In the genomic region with DNA sequence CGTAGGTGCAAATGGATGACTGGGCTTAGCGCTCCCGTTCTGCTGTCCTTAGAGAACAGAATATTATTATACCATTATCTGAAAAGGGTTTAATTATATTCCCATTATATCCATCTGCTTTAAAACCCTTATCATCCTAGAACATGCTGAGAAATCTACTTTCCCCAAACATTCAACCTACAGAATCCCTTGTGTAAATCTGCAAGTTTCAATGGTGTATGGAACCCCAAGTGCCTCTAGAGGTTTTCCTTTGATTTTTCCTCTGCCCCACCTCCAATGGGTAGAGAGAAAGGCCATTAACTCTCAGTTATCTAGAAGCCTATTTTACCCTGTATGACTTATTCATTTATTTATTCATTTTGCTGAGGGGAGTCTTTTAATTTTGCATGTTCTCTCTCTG, we compare ENCODE assay signal across 25 mouse cellular contexts.
"Had no signal": no experiment of that assay in that cellular context is flagged by ENCODE, and none has a peak within 500 bp of the region (broad histone marks: within the 10 kb centered on the region; RNA-seq: fewer than 3 reads in every experiment).

No protein-coding gene starts in this region.

- H3K4me3 ChIP-seq: gastrocnemius, adult 2 months; heart, adult 2 months; heart, embryonic 13.5 days; heart, embryonic 15.5 days; hindbrain, embryonic 13.5 days; hindbrain, embryonic 15.5 days; intestine, embryonic 15.5 days; layer of hippocampus, adult 2 months; left cerebral cortex, adult 2 months; limb, embryonic 10.5 days; limb, embryonic 12.5 days had no signal

- H3K9ac ChIP-seq: heart, embryonic 13.5 days; heart, embryonic 15.5 days; hindbrain, embryonic 13.5 days; hindbrain, embryonic 15.5 days; intestine, embryonic 15.5 days; limb, embryonic 12.5 days had no signal

- H3K36me3 ChIP-seq: heart, embryonic 13.5 days; heart, embryonic 15.5 days; hindbrain, embryonic 13.5 days; hindbrain, embryonic 15.5 days; intestine, embryonic 15.5 days; limb, embryonic 10.5 days; limb, embryonic 12.5 days had no signal

- H3K27ac ChIP-seq: gastrocnemius, adult 2 months; heart, adult 2 months; heart, embryonic 13.5 days; heart, embryonic 15.5 days; hindbrain, embryonic 13.5 days; hindbrain, embryonic 15.5 days; intestine, embryonic 15.5 days; layer of hippocampus, adult 2 months; left cerebral cortex, adult 2 months; limb, embryonic 10.5 days; limb, embryonic 12.5 days had no signal

- H3K4me1 ChIP-seq: heart, embryonic 13.5 days; heart, embryonic 15.5 days; hindbrain, embryonic 13.5 days; hindbrain, embryonic 15.5 days; intestine, embryonic 15.5 days; limb, embryonic 10.5 days; limb, embryonic 12.5 days had no signal

- H3K4me2 ChIP-seq: heart, embryonic 11.5 days; heart, embryonic 13.5 days; heart, embryonic 15.5 days; hindbrain, embryonic 13.5 days; hindbrain, embryonic 15.5 days; intestine, embryonic 15.5 days; limb, embryonic 12.5 days had no signal

- ATAC-seq: inflammation-experienced regulatory T-cells, adult 6 months; intestine, embryonic 15.5 days; intestine, postnatal 0 days had no signal

- H3K27me3 ChIP-seq: heart, embryonic 13.5 days; heart, embryonic 15.5 days; hindbrain, embryonic 13.5 days; hindbrain, embryonic 15.5 days; intestine, embryonic 15.5 days; limb, embryonic 12.5 days had no signal

- DNase-seq: gastrocnemius, adult 2 months; gastrocnemius, postnatal 10 days; gastrocnemius, postnatal 36 days; heart, adult 11 months; heart, adult 2 months; heart, postnatal 14 days; heart, postnatal 36 days; kidney, adult 18-20 months; kidney, adult 8-10 months; kidney, postnatal 10 days; kidney, postnatal 25 days; kidney, postnatal 4 days; liver had no signal

- H3K9me3 ChIP-seq: heart, embryonic 13.5 days; heart, embryonic 15.5 days; hindbrain, embryonic 13.5 days; hindbrain, embryonic 15.5 days; intestine, embryonic 15.5 days; limb, embryonic 10.5 days; limb, embryonic 12.5 days had no signal
